Mouse (Mus musculus): Measurements from ENCODE around the gene Map3k5.

Map3k5 gene

GRCm38 (mm10) chr10:20186800-20187273, 252.6 kb downstream of the Map3k5 start:
- DNase-seq (ENCODE audit: low read depth, low spot score) = no peak

GRCm38 (mm10) chr10:20190139-20190747, 256.0 kb downstream of the Map3k5 start:
- DNase-seq (ENCODE audit: low read depth, low spot score) = no peak
